Mouse (Mus musculus) embryonic facial prominence, embryonic 15.5 days (tissue): Measurements from ENCODE around the gene Dpf2. TPM values are rescaled to one million over a fixed set of nuclear protein-coding genes. Genes with fewer than 3 reads are reported as not detected.
"Not testable (repeated sequence)": the region's sequence is repeated elsewhere in the genome, so short reads cannot be mapped to it uniquely, and the experiment has no call there.

Experiments used
- ATAC-seq: fragments of 200-750 bp; cut with Nextera tagmentation; 2 replicates; pipeline ENCODE4 v1.8.0; 2017; ENCODE audit warnings: low read depth, moderate TSS enrichment; ENCODE audit not compliant: insufficient number of reproducible peaks, low FRiP score, low TSS enrichment
- H3K27ac ChIP-seq: fragments of 300-500 bp; sonication (generic); replicated peaks from 2 replicates; pipeline ENCODE4 v1.5.1; 2015; ENCODE audit warnings: mild to moderate bottlenecking, inconsistent platforms
- H3K27me3 ChIP-seq: fragments of 300-500 bp; sonication (generic); 2 replicates; pipeline ENCODE4 v1.6.1; 2015; ENCODE audit warnings: inconsistent platforms
- H3K36me3 ChIP-seq: fragments of 300-500 bp; sonication (generic); 2 replicates; pipeline ENCODE4 v1.6.1; 2015; ENCODE audit warnings: mild to moderate bottlenecking, inconsistent platforms
- H3K4me1 ChIP-seq: fragments of 300-500 bp; sonication (generic); 2 replicates; pipeline ENCODE4 v1.6.1; 2015; ENCODE audit warnings: inconsistent platforms
- H3K4me2 ChIP-seq: fragments of 300-500 bp; sonication (generic); replicated peaks from 2 replicates; pipeline ENCODE4 v1.6.1; 2015; ENCODE audit warnings: mild to moderate bottlenecking, inconsistent platforms
- H3K4me3 ChIP-seq: fragments of 300-500 bp; sonication (generic); replicated peaks from 2 replicates; pipeline ENCODE4 v1.5.1; 2015; ENCODE audit warnings: mild to moderate bottlenecking, inconsistent platforms
- H3K9ac ChIP-seq: fragments of 300-500 bp; sonication (generic); 2 replicates; pipeline ENCODE4 v1.6.1; 2015; ENCODE audit warnings: inconsistent platforms
- H3K9me3 ChIP-seq: fragments of 300-500 bp; sonication (generic); replicated peaks from 2 replicates; pipeline ENCODE4 v1.6.1; 2016; ENCODE audit warnings: inconsistent platforms
- WGBS: fragments of 180-500 bp; shearing (Covaris S2); methylation state at CpG from one replicate; pipeline ENCODE4 v1.1.7; 2015; 5-methylcytosine and 5-hydroxymethylcytosine counted together
- polyA plus RNA-seq: library from polyadenylated mRNA; unstranded; fragments of >200 nt; fragmentation: Nextera tagmentation; extraction: Ambion mirVana; gene quantifications from 2 replicates; pipeline ENCODE4 v1.2.1, GENCODE M21; 2015

Gene Dpf2
- polyA plus RNA-seq, 1 experiment from 2014 or later = 167 TPM

DNA sequence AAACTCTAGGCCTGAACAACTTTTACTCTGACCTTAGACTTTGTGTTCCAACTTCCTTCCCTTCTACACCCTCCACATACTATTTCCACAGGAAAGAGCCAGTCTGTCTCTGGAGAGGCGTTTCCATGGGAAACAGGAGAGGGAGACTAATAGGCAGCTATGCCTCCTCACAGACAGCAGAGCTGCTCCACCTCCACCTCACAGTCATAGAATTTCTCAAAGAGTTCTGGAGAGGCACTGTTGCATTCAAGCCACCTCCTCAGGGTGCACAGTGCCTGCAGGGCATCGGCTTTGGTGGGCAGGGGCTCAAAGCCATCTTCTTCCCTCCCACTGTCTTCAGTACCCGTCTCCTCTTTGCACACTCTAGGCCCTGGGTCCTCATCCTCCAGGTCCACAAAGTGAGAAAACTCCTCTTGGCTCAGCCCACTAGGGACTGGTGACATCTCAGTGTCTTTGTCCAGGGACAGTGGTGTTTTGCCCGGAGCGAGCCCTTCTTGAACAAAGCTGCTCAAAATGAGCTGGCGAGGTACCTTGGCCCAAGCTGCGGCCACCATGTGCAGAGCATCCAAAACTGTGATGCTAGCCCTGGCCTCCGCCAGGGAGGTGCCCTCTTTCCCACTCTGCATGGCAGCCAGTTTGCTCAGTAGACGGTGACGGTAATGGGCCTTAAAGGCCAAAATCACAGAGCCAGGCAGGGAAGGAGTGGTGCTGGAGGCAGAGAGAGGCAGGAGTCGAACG is 21.1 kb downstream of the Dpf2 start:
- Histone ChIP-seq H3K4me3 (no peak overlapping the region), H3K9me3 (no peaks in the 10 kb centered on the region), H3K9ac (no peak overlapping the region), H3K27me3 (no peaks in the 10 kb centered on the region), H3K4me2 (no peak overlapping the region), H3K27ac (no peak overlapping the region), H3K36me3 (peaks cover 16% of the 10 kb centered on the region), H3K4me1 (peaks cover 15% of the 10 kb centered on the region)
- ATAC-seq = no peak
- WGBS = 94% methylated on average over 12 of the region's 12 CpGs

DNA sequence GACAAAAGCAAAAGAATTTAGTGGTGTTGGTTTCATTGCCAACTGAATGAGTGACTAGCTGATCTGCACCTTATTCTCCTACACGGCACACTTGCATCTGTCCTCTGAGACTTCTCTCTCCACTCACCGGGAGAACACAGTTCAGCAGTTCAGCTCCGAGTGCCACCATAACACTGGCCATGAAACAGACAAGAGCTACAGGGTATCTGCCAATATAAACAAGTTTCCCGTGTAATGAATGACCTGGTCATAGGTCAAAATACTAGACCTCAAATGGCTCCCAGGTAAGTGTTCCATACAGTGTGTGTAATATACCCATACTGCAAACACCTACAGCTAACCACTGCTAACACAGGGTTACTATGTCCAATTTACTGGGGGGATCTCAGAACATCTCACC is 23.6 kb downstream of the Dpf2 start:
- no peak overlapping the region for H3K27ac ChIP-seq
- no peak overlapping the region for H3K4me2 ChIP-seq
- H3K9me3 ChIP-seq = no peaks in the 10 kb centered on the region
- WGBS = 74% methylated on average over 4 of the region's 4 CpGs
- ATAC-seq = no peak
- H3K4me3 ChIP-seq = no peak overlapping the region
- H3K9ac ChIP-seq = no peak overlapping the region
- H3K36me3 ChIP-seq = peaks cover 8% of the 10 kb centered on the region; the same call in 1 of the 2 replicates
- H3K4me1 ChIP-seq = peaks cover 14% of the 10 kb centered on the region
- no peaks in the 10 kb centered on the region for H3K27me3 ChIP-seq

DNA sequence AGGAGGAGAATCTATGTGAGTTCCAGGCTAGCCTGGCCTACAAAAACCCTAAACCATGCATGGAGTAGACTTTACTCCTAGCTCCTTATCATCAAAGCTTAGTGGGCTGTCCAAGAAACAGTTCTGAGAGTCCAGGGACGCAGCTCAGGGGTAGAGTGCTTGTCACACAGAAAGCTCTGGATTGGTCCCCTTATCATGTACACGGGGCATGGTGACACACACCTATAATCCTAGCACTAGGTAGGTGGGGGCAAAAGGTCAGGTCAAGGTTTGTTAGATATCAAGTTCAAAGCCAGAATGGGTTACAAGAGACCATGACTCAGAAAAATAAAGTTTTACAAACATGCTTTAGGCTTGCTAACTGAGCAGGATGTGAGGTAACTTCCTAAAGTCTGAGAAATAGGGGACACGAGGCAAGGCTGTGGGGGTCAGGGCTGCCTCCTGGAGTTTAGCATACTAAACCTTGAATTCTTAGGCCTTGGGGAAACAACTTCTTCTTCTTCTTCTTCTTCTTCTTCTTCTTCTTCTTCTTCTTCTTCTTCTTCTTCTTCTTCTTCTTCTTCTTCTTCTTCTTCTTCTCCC is 25.5 kb downstream of the Dpf2 start:
- Histone ChIP-seq H3K9ac (no peak overlapping the region), H3K4me1 (peaks cover 2% of the 10 kb centered on the region; the same call in 1 of the 2 replicates), H3K4me2 (no peak overlapping the region), H3K36me3 (peaks cover 6% of the 10 kb centered on the region; the same call in 1 of the 2 replicates), H3K27me3 (no peaks in the 10 kb centered on the region), H3K4me3 (no peak overlapping the region), H3K27ac (no peak overlapping the region), H3K9me3 (no peaks in the 10 kb centered on the region)
- ATAC-seq = no peak
- WGBS = 73% methylated on average over 3 of the region's 3 CpGs

DNA sequence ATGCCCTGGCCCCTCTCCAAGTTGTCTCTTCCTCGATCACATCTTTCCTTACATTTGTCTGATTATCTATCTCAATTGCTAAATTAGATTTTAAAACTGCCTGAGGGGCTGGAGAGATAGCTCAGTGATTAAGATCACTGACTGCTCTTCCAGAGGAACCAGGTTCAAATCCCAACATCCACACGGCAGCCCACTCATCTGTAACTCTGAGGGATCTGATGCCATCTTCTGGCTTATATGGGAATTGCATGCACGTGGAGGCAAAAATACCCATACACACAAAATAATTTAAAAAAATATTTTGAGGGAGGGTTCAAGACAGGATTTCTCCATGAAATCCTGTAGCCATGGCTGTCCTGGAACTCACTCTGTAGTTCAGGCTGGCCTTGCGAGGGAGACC is 27.0 kb downstream of the Dpf2 start:
- no peak overlapping the region for H3K9ac ChIP-seq
- H3K4me3 ChIP-seq = no peak overlapping the region
- no peak for ATAC-seq
- H3K36me3 ChIP-seq = no peaks in the 10 kb centered on the region
- H3K27ac ChIP-seq = no peak overlapping the region
- no peak overlapping the region for H3K4me2 ChIP-seq
- H3K9me3 ChIP-seq = no peaks in the 10 kb centered on the region
- no peaks in the 10 kb centered on the region for H3K27me3 ChIP-seq
- WGBS = 51% methylated on average over 4 of the region's 4 CpGs
- H3K4me1 ChIP-seq = peaks cover 5% of the 10 kb centered on the region; the same call in 1 of the 2 replicates

DNA sequence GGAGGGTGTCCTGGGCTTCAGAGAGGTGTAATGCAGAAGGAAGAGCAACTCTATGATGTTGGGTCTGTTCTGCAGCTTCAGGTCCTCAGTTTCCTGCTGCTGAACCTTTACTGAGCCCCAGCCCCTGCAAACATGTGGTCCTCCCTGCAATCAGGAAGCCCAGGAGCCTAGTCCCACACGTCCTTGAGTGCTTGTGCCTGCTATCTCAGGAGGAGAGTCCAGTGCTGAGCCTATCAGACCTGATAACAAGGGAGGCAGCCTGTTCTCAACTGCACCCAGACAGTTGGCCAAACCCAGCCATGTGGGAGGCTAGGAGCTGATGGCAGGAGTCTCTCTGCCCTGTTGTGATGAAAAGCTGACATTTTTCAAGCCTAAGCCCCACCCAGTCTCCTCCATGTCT is 28.9 kb downstream of the Dpf2 start:
- no peaks in the 10 kb centered on the region for H3K27me3 ChIP-seq

DNA sequence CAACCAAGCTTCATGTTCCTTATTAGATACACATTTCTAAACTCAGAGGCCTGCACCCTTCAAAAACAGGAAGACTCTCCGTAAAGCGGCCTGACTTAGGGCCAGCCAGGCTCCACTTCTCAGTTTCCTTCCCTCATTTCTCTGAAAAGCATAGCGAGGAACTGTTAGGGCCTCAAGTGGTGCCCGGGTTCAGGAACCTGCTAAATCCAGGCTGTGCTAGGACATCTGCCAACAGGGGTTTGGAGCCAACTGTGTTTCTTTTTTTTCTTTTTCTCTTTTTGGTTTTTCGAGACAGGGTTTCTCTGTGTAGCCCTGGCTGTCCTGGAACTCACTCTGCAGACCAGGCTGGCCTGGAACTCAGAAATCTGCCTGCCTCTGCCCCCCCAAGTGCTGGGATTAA is 30.7 kb downstream of the Dpf2 start:
- peaks cover 21% of the 10 kb centered on the region for H3K4me1 ChIP-seq
- not testable (repeated sequence) for H3K27me3 ChIP-seq, H3K9ac ChIP-seq, H3K4me3 ChIP-seq, H3K9me3 ChIP-seq, H3K36me3 ChIP-seq, ATAC-seq, H3K4me2 ChIP-seq
- WGBS = 65% methylated on average over 5 of the region's 5 CpGs
- H3K27ac ChIP-seq = peak overlapping the region; percentile 34; the same call in 1 of the 2 replicates

More for the DNA sequence above, 28.9 kb downstream of the Dpf2 start:
- no peaks in the 10 kb centered on the region for H3K36me3 ChIP-seq
- no peak overlapping the region for H3K27ac ChIP-seq
- WGBS = 57% methylated on average over 1 of the region's 1 CpGs
- H3K9me3 ChIP-seq = no peaks in the 10 kb centered on the region
- H3K4me1 ChIP-seq = peaks cover 6% of the 10 kb centered on the region; the same call in 1 of the 2 replicates
- no peak overlapping the region for H3K9ac ChIP-seq
- no peak for ATAC-seq
- no peak overlapping the region for H3K4me3 ChIP-seq
- no peak overlapping the region for H3K4me2 ChIP-seq

DNA sequence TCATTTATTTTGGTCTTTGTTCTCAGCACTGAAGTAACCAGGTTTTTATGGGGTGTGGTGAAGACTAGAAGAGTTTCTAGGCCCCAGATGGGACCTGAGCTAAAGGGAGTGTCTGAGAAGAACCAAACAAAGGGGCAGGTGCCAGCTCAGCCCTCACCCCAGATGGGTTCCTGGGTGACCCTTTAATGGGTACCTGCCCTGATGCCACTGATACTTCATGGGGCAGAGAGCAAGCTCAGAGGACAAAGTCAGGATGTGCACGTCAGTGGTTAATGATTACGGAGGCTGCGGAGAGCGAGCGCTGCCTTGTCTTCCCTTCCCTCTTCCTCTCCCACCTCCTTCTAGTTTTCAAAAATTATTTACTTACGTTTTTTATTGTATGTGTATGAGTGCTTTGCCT is 31.7 kb downstream of the Dpf2 start:
- Histone ChIP-seq H3K36me3 (no peaks in the 10 kb centered on the region), H3K4me3 (no peak overlapping the region), H3K4me1 (peaks cover 21% of the 10 kb centered on the region), H3K9me3 (no peaks in the 10 kb centered on the region), H3K9ac (no peak overlapping the region), H3K27me3 (no peaks in the 10 kb centered on the region), H3K4me2 (no peak overlapping the region), H3K27ac (no peak overlapping the region)
- ATAC-seq = no peak
- 95% methylated on average over 6 of the region's 6 CpGs for WGBS

DNA sequence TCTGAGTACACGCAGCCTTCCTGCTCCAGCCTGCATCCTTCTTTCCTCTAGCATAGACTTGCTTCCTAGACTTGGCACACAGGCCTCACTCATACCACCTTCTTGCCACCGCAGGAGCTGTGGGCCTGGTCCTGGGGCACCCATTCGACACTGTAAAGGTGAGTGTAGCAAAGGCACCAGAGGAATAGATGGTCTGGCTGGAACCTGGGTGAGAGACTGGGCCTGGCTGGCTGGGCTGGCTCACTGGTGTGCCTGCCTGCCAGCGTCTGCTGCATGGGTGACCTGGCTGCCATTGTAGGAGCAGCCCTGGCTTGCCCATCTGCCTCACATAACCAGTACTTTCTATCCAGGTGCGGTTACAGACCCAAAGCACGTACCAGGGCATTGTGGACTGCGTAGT is 33.1 kb downstream of the Dpf2 start:
- no peak overlapping the region for H3K27ac ChIP-seq
- no peaks in the 10 kb centered on the region for H3K27me3 ChIP-seq
- no peak overlapping the region for H3K4me2 ChIP-seq
- no peak overlapping the region for H3K9ac ChIP-seq
- H3K4me3 ChIP-seq = no peak overlapping the region
- 91% methylated on average over 7 of the region's 7 CpGs for WGBS
- no peaks in the 10 kb centered on the region for H3K36me3 ChIP-seq
- no peak for ATAC-seq
- peaks cover 25% of the 10 kb centered on the region for H3K4me1 ChIP-seq
- H3K9me3 ChIP-seq = no peaks in the 10 kb centered on the region

DNA sequence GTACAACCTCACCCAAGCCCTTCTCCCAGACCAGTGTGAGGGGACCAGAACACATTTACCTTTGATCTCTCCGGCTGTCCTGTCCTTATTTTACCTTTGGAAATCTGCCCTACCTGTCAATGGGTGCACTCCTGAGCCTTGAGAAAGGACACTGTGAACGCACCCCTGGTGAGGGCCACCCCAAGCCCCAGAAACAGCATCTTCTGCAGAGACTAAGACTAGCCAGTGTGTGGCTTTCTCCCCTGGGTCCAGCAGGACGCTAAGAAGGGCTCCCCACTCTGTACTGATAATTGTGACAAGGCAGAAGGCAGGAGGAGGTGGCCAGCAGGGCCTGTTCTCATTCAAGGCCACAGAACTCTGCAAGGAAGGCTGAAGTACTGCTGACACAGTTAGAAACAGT is 33.9 kb downstream of the Dpf2 start:
- Histone ChIP-seq H3K9ac (no peak overlapping the region), H3K9me3 (no peaks in the 10 kb centered on the region), H3K4me1 (peaks cover 33% of the 10 kb centered on the region), H3K27me3 (no peaks in the 10 kb centered on the region), H3K36me3 (no peaks in the 10 kb centered on the region), H3K4me3 (no peak overlapping the region), H3K4me2 (no peak overlapping the region), H3K27ac (no peak overlapping the region)
- 78% methylated on average over 3 of the region's 3 CpGs for WGBS
- ATAC-seq = no peak

DNA sequence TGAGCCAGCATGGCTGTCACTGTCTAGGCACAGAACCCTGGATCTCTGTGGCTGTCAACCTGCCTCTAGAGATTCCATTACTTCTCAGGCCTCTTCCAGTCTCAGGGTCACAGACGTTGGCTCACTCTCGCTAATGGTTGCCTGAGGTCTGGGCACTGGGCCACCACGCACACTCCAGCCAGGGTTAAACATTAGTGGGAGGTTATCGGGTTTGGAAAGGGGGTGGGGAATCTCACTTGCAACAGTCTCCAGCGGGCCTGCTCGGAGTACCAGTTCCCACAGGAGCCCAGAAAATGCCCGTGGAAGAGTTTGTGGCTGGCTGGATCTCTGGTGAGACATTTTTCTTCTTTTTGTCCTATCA is 34.5 kb downstream of the Dpf2 start:
- Histone ChIP-seq H3K9ac (no peak overlapping the region), H3K27ac (peak overlapping the region; percentile 83; the same call in 1 of the 2 replicates), H3K4me2 (peak overlapping the region; percentile 16; the same call in 1 of the 2 replicates), H3K4me3 (peak overlapping the region; percentile 22; the same call in 1 of the 2 replicates), H3K36me3 (no peaks in the 10 kb centered on the region), H3K4me1 (peaks cover 39% of the 10 kb centered on the region), H3K27me3 (no peaks in the 10 kb centered on the region), H3K9me3 (no peaks in the 10 kb centered on the region)
- no peak for ATAC-seq
- WGBS = 71% methylated on average over 7 of the region's 7 CpGs

DNA sequence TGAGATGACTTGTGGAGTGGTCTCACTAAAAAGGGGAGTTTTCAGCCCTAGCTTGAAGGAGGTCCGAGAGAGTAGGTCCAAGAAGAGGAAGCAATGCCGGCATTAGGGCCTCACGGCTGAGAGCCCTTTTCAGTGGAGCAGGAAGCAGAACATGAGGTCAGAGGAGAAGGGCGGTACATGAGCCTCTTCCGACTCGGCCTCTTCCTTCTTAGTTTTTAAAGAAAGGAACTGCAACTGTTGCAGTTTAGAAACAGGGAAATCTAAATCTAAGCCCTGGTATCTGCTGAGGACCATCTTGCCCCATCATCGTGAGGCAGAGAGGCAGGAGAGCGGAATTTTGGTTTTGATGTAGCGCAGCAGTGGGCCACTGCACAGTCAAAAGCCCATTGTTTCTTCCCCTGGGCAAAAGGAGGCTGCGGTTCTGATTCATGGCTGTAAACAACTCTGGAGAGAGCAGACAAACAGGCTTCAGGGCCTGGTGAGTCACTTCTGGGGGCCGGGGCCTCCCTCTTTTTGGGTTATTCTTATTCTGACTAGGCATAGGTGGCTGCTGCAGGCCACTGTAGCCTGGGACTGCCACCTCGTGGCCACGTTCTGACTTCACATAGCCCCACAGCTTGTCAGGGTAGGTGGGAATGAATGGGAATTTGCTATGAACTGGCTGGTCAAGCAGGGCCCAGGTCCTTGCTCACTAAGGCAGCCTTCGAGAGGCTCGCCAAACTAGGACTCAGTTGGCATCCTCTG is 35.0 kb downstream of the Dpf2 start, which contains the start of gene Slc25a45:
Gene Slc25a45, plus strand, starts transcription at position 191 of the 744 bp plus-strand sequence.
- peak; percentile 78 for ATAC-seq
- Histone ChIP-seq H3K9me3 (no peaks in the 10 kb centered on the region), H3K27me3 (no peaks in the 10 kb centered on the region), H3K4me1 (peaks cover 43% of the 10 kb centered on the region), H3K4me2 (peak within 1 kb of the TSS; percentile 16; the same call in 1 of the 2 replicates), H3K27ac (peak within 1 kb of the TSS; percentile 83), H3K36me3 (peaks cover 3% of the 10 kb centered on the region; the same call in 1 of the 2 replicates), H3K9ac (0 out of 2 replicates have a peak within 1 kb of the TSS, but pooled peaks have one; percentile 18), H3K4me3 (peak within 1 kb of the TSS; percentile 22)
- WGBS = 32% methylated on average over 15 of the region's 15 CpGs
